Mouse (Mus musculus) heart, postnatal 14 days (tissue): ENCODE data around the gene Gm28269. TPM values are rescaled to one million over a fixed set of nuclear protein-coding genes. Genes with fewer than 3 reads are reported as not detected.

Experiments used
- DNase-seq, 2 experiments: peaks; one replicate each; pipeline ENCODE4 v3.0.0; 2021 to 2022
- intact Hi-C: fragments of 180-260 bp; cut with DNase I; formaldehyde crosslinking; loops from one replicate; pipeline ENCODE4 v1.15.1; 2025
- long read RNA-seq, 2 experiments: library from polyadenylated mRNA; stranded (forward); transcript quantifications; one replicate each; pipeline ENCODE4 v2.0.0; 2021
- total RNA-seq, 2 experiments: library from RNA; stranded (reverse); gene quantifications; 2 replicates each; pipeline ENCODE4 v1.2.3; 2021

Gm28269 gene
- not detected for total RNA-seq
- long read RNA-seq, experiment 1: 0 reads
- long read RNA-seq, experiment 2: 0 reads

- intact Hi-C loops: no loop called here
- DNase-seq: no peak
Observed at GRCm38 (mm10) chrX:21744997-21745396, at the start of gene Gm28269. Gene Gm28269, minus strand, starts transcription at chrX:21745097.

- no peak for DNase-seq
- intact Hi-C loops: no loop called here
Observed at GRCm38 (mm10) chrX:21716885-21717284, 28.0 kb downstream of the Gm28269 start.

- intact Hi-C loops: no loop called here
- no peak for DNase-seq
Observed at GRCm38 (mm10) chrX:21715293-21715692, 29.6 kb downstream of the Gm28269 start.

GRCm38 (mm10) chrX:21714829-21715228 lies 30.1 kb downstream of the Gm28269 start, which contains the start of gene Slc6a14:
Gene Slc6a14, plus strand, starts transcription at chrX:21714896.
- no peak for DNase-seq
- intact Hi-C loops: no loop called here

- DNase-seq: no peak
- intact Hi-C loops: no loop called here
Observed at GRCm38 (mm10) chrX:21704470-21704869, 40.4 kb downstream of the Gm28269 start.

DNA sequence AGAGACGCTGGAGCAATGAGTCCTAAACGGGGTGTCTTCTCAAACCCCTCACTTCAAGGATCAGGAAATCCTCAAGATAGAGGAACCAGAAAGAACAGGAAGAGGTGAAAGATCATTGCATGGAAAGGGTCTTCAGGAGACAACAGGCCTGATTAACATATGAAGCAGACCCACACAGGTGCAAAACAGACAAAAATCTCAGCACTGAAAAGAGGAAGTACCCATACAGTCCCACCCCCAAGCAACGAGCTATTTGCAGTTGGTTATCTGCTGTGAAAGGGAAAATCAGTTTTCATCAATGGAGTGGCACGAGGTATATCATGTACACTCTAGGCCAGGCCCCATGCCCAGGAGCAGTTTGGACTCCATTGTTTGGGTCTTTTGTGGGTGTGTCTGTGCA lies 43.3 kb downstream of the Gm28269 start:
- intact Hi-C loops: no loop called here
- no peak for DNase-seq

GRCm38 (mm10) chrX:21695687-21696086 lies 49.2 kb downstream of the Gm28269 start:
- intact Hi-C loops: no loop called here
- DNase-seq: no peak

DNA sequence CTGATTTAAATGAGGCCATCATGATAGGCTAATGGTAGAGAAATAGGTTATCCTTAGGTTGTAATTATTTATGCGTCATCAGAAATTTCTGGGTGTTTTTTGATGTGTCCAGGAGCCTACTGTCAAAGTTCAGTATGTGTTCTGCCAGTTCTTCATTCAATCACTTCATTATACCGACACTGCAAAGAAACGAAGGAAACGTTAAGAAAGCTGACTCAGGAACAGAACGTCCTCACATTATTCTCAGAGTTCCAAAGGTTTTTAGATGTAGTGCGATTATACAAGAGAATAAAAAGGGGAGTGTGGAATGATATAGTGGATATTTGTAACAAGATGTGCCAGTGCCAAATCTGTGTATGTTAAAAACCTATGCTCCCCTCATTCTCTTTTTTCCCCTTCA lies 49.7 kb downstream of the Gm28269 start:
- no peak for DNase-seq
- intact Hi-C loops: no loop called here

Other genes with a start within 250 kb of the Gm28269 start
- gene Slc6a14, start 30.2 kb downstream of the Gm28269 start, total RNA-seq: under 1 TPM; 0.15 to 0.29 TPM